Mouse (Mus musculus) embryonic facial prominence, embryonic 11.5 days (tissue): ENCODE results near the gene Commd1. TPM values are rescaled to one million over a fixed set of nuclear protein-coding genes. Genes with fewer than 3 reads are reported as not detected.

Experiments
- ATAC-seq: fragments of 200-750 bp; cut with Nextera tagmentation; replicated peaks from 2 replicates; pipeline ENCODE4 v1.8.0; 2017; ENCODE audit warnings: low read depth; ENCODE audit not compliant: insufficient number of reproducible peaks, low FRiP score, low TSS enrichment
- DNase-seq: peaks from one replicate; pipeline ENCODE4 v3.0.0-alpha.2; 2015; ENCODE audit warnings: low spot score
- H3K27ac ChIP-seq: fragments of 300-500 bp; sonication (generic); replicated peaks from 2 replicates; pipeline ENCODE4 v1.5.1; 2014; ENCODE audit warnings: mild to moderate bottlenecking, low read depth, low read length, control low read depth
- H3K27me3 ChIP-seq: fragments of 300-500 bp; sonication (generic); 2 replicates; pipeline ENCODE4 v1.6.1; 2014; ENCODE audit warnings: mild to moderate bottlenecking, low read length, moderate library complexity, mixed read lengths; ENCODE audit not compliant: control insufficient read depth, insufficient read depth
- H3K36me3 ChIP-seq: fragments of 300-500 bp; sonication (generic); replicated peaks from 2 replicates; pipeline ENCODE4 v1.6.1; 2014; ENCODE audit warnings: low read depth, mild to moderate bottlenecking, low read length, moderate library complexity, mixed read lengths; ENCODE audit not compliant: control insufficient read depth, insufficient read depth
- H3K4me1 ChIP-seq: fragments of 300-500 bp; sonication (generic); 2 replicates; pipeline ENCODE4 v1.6.1; 2014; ENCODE audit warnings: low read length, mixed read lengths; ENCODE audit not compliant: control insufficient read depth, insufficient read depth
- H3K4me2 ChIP-seq: fragments of 300-500 bp; sonication (generic); 2 replicates; pipeline ENCODE4 v1.6.1; 2014; ENCODE audit warnings: low read depth, mild to moderate bottlenecking, control low read depth, low read length, moderate library complexity
- H3K4me3 ChIP-seq: fragments of 300-500 bp; sonication (generic); 2 replicates; pipeline ENCODE4 v1.5.1; 2014; ENCODE audit warnings: low read depth, low read length, control low read depth
- H3K9ac ChIP-seq: fragments of 300-500 bp; sonication (generic); replicated peaks from 2 replicates; pipeline ENCODE4 v1.6.1; 2014; ENCODE audit warnings: mild to moderate bottlenecking, control low read depth, low read length
- H3K9me3 ChIP-seq: fragments of 300-500 bp; sonication (generic); replicated peaks from 2 replicates; pipeline ENCODE4 v1.6.1; 2016; ENCODE audit warnings: mild to moderate bottlenecking, low read length, inconsistent platforms, mixed read lengths; ENCODE audit not compliant: control insufficient read depth
- WGBS: fragments of 180-500 bp; shearing (Covaris S2); extraction: QIAGEN DNeasy Blood & Tissue Kit; methylation state at CpG from one replicate; pipeline ENCODE4 v1.1.7; 2014; 5-methylcytosine and 5-hydroxymethylcytosine counted together
- polyA plus RNA-seq: library from polyadenylated mRNA; unstranded; fragments of >200 nt; fragmentation: Nextera tagmentation; extraction: Ambion mirVana; gene quantifications from 2 replicates; pipeline ENCODE4 v1.2.1, GENCODE M21; 2014

Gene Commd1
- polyA plus RNA-seq, 1 experiment from 2014 or later = 452 TPM

DNA sequence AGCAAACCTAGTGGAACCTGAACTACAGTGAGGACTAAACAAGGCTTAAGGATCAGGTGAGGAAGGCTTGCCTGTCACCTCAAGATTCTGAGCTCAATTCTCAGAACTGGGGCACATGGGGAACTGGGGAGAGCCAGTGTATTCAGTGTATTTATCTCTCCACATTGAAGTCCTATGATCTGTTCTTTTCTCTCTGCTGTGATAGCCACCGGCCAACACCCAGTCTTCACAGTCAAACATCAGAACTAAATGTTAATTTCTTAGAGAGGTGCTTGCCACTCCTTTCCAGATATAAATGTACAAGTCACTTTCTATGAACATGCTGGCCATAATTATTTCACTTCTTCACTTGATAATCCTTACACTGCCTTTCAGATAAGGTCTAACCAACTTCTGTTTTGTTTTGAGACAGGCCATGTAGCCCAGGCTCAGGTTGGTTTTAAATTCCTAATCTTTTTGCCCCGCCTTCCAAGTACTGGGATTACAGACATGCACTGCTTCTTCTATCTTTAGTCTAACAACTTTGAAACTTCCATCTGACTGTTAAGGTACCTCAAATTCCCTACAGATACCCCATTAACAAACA is 50.8 kb downstream of the Commd1 start:
- no peaks in the 10 kb centered on the region for H3K36me3 ChIP-seq
- no peak overlapping the region for H3K27ac ChIP-seq
- no peak overlapping the region for H3K4me2 ChIP-seq
- no peak overlapping the region for H3K4me3 ChIP-seq
- ATAC-seq (no peak), DNase-seq (no peak)
- no peaks in the 10 kb centered on the region for H3K4me1 ChIP-seq
- H3K9me3 ChIP-seq = no peaks in the 10 kb centered on the region
- H3K9ac ChIP-seq = no peak overlapping the region
- WGBS = 91% methylated on average over 2 of the region's 2 CpGs
- H3K27me3 ChIP-seq = no peaks in the 10 kb centered on the region

DNA sequence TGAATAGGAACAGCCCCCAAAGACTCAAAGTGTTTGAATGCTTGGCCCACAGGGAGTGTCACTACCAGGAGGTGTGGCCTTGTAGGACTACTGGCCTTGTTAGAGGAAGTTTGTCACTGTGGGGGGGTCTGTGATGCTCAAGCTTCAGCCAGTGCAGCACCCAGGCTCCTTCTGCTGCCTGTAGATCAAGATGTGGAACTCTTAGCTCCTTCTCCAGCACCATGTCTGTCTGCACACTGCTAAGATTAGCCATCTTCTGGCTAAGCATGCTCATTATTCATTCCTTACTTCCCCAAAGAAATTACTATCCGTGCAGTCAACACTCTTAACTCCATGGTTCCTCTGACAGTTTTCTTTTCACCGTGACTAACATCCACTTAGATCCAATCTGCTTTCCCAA is 52.1 kb downstream of the Commd1 start:
- H3K9me3 ChIP-seq = no peaks in the 10 kb centered on the region
- no peaks in the 10 kb centered on the region for H3K27me3 ChIP-seq
- DNase-seq = no peak
- 84% methylated on average over 2 of the region's 2 CpGs for WGBS
- no peaks in the 10 kb centered on the region for H3K36me3 ChIP-seq
- no peak overlapping the region for H3K4me2 ChIP-seq
- no peaks in the 10 kb centered on the region for H3K4me1 ChIP-seq
- no peak overlapping the region for H3K4me3 ChIP-seq
- no peak overlapping the region for H3K27ac ChIP-seq
- no peak for ATAC-seq
- no peak overlapping the region for H3K9ac ChIP-seq

DNA sequence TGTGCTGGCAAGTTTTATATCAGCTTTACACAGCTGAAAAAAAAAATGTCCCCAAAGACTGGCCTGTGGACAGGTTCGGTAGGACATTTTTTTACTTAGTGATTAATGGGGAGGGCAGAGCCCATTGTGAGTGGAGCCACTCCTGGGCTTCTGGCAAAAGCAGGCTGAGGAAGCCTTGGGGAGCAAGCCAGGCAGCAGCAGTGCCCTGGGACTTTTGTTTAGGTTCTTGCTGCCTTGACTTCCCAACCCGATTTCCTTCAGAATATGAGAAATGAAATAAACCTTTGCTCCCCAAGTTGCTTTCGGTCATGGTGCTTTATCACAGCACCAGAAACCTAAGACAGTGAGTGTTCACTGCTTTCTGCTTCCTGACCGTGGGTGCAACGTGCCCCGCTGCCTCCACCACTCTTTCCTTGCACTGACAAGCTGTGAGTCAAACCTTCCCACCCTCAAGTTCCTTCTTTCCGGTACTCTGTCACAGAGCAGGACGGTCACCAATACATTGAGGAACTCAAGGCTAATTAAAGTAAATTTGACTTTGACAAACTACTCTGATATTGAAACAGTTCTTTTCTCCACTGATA is 53.5 kb downstream of the Commd1 start:
- 88% methylated on average over 8 of the region's 8 CpGs for WGBS

DNA sequence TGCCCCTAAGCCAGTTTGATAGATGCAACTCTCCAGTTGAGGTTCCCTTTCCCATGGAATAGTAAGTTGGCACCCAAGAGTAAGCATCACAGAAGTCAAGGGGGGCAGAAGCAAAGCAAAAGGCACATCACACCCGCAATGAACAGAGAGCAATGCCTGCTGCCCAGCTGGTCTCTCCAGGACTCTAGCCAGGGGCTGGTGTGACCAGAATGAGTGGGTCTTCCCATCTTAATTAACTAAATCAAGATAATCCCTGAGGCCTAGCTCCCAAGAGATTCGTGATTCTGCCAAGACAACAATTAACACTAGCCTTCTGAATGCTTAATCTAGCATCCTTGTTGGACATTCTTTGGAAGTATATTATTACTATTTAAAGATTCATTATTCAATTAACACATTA is 58.6 kb downstream of the Commd1 start:
- DNase-seq (no peak), ATAC-seq (no peak)
- Histone ChIP-seq H3K4me3 (no peak overlapping the region), H3K27ac (no peak overlapping the region), H3K36me3 (no peaks in the 10 kb centered on the region), H3K4me2 (no peak overlapping the region), H3K4me1 (no peaks in the 10 kb centered on the region), H3K27me3 (no peaks in the 10 kb centered on the region), H3K9ac (no peak overlapping the region), H3K9me3 (no peaks in the 10 kb centered on the region)
- WGBS = 79% methylated on average over 2 of the region's 2 CpGs

More for the DNA sequence above, 53.5 kb downstream of the Commd1 start:
- H3K4me1 ChIP-seq = no peaks in the 10 kb centered on the region
- DNase-seq (no peak), ATAC-seq (no peak)
- no peak overlapping the region for H3K9ac ChIP-seq
- no peak overlapping the region for H3K27ac ChIP-seq
- no peaks in the 10 kb centered on the region for H3K36me3 ChIP-seq
- no peaks in the 10 kb centered on the region for H3K9me3 ChIP-seq
- H3K4me3 ChIP-seq = no peak overlapping the region
- no peaks in the 10 kb centered on the region for H3K27me3 ChIP-seq
- H3K4me2 ChIP-seq = no peak overlapping the region

DNA sequence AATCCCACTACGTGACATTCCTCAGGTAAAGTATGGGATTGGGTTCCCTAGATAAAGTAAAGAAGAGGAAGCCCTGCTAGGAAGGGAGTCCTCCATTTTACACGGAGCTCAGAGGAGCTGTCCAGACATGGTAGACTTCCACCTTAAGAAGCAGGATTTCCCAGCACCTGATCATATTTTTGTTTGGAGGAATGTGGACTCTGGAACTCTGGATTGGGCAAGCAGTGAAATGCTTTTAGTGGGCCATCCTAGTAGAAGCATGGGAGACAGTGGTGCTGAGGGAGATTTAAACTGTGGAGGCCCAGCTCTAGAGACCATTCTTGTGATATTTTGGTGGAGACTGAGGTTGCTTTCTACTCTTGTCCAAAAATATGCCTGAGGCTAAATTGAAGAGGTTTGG is 59.6 kb downstream of the Commd1 start:
- 83% methylated on average over 2 of the region's 2 CpGs for WGBS
- H3K4me1 ChIP-seq = no peaks in the 10 kb centered on the region
- H3K4me2 ChIP-seq = no peak overlapping the region
- no peak overlapping the region for H3K27ac ChIP-seq
- no peaks in the 10 kb centered on the region for H3K27me3 ChIP-seq
- no peaks in the 10 kb centered on the region for H3K9me3 ChIP-seq
- no peak for DNase-seq
- H3K9ac ChIP-seq = no peak overlapping the region
- no peak overlapping the region for H3K4me3 ChIP-seq
- ATAC-seq = no peak
- no peaks in the 10 kb centered on the region for H3K36me3 ChIP-seq

GRCm38 (mm10) chr11:22919336-22919735 is 62.8 kb downstream of the Commd1 start:
- Histone ChIP-seq H3K36me3 (no peaks in the 10 kb centered on the region), H3K4me2 (no peak overlapping the region), H3K27ac (no peak overlapping the region), H3K4me1 (no peaks in the 10 kb centered on the region), H3K4me3 (no peak overlapping the region), H3K9ac (no peak overlapping the region), H3K9me3 (no peaks in the 10 kb centered on the region), H3K27me3 (no peaks in the 10 kb centered on the region)
- DNase-seq (no peak), ATAC-seq (no peak)
- WGBS = 85% methylated on average over 2 of the region's 2 CpGs

DNA sequence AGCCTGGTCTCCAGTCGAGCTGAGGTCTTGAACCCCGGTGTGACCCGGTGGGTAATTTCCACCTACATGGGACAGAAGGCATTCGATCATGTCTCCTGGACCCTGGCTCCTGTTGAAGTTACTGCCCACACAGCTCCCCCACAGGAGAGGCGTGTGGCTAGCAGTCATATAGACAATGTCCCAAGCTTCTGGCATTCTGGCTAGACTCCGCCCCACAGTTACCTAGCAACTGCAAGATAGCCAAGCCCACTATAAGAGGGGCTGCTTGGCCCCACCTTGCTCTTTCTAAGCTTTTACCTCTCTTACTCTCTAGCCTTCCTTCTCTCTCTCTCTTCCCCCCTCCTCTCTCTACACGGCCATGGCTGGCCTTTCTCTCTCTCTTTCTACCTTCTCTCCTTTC is 64.4 kb downstream of the Commd1 start:
- WGBS = 90% methylated on average over 7 of the region's 7 CpGs
- Histone ChIP-seq H3K9ac (no peak overlapping the region), H3K36me3 (no peaks in the 10 kb centered on the region), H3K4me3 (no peak overlapping the region), H3K9me3 (no peaks in the 10 kb centered on the region), H3K4me2 (no peak overlapping the region), H3K27ac (no peak overlapping the region), H3K27me3 (no peaks in the 10 kb centered on the region), H3K4me1 (no peaks in the 10 kb centered on the region)
- ATAC-seq = no peak
- DNase-seq = no peak

DNA sequence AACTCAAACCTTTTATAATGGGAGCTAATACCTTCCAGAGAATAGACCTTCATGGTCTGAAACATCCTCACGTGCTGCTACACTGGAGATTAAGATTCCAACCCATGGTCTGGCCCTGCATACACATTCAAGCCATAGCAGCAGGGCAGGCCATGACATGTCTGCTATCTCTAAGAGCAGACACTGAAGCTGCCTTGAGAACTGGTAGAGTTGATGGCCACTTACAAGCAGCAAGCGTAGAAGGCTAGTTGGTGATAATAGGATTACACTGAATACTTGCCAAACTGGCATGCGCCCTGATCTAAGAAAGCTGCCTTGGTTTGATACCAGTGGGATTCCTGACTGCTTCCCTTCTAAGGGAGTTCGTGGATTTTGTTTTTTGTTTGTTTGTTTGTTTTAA is 68.4 kb downstream of the Commd1 start:
- ATAC-seq = no peak
- WGBS = 80% methylated on average over 4 of the region's 4 CpGs
- no peak for DNase-seq
- Histone ChIP-seq H3K4me2 (no peak overlapping the region), H3K4me3 (no peak overlapping the region), H3K4me1 (no peaks in the 10 kb centered on the region), H3K9me3 (no peaks in the 10 kb centered on the region), H3K27me3 (no peaks in the 10 kb centered on the region), H3K9ac (no peak overlapping the region), H3K36me3 (no peaks in the 10 kb centered on the region), H3K27ac (no peak overlapping the region)
